Mouse (Mus musculus) frontal cortex, adult 2 months (tissue): ENCODE data around the gene Tmc6. TPM values are rescaled to one million over a fixed set of nuclear protein-coding genes. Genes with fewer than 3 reads are reported as not detected.

ENCODE experiments used
- DNase-seq, 2 experiments: peaks; one replicate each; pipeline ENCODE4 v3.0.0; 2022; ENCODE audit warnings: low spot score in 1 of 2; ENCODE audit errors: extremely low spot score in 1 of 2
- polyA plus RNA-seq: library from polyadenylated mRNA; depleted of rRNA; stranded (reverse); fragments of >200 nt; gene quantifications from 2 replicates; pipeline ENCODE4 v1.2.3, GENCODE M21; 2012

The Tmc6 gene
- polyA plus RNA-seq, 1 experiment, result 7.1 TPM

- DNase-seq, result no peak
Measured at GRCm38 (mm10) chr11:117761801-117762200, 20.2 kb downstream of the Tmc6 start.

GRCm38 (mm10) chr11:117760374-117761119 is 21.5 kb downstream of the Tmc6 start:
- peak in 1 of 2 experiments; percentile 48 for DNase-seq

GRCm38 (mm10) chr11:117759267-117759666 is 22.7 kb downstream of the Tmc6 start:
- DNase-seq, result no peak

GRCm38 (mm10) chr11:117755891-117756290 is 26.1 kb downstream of the Tmc6 start:
- DNase-seq, result no peak

DNA sequence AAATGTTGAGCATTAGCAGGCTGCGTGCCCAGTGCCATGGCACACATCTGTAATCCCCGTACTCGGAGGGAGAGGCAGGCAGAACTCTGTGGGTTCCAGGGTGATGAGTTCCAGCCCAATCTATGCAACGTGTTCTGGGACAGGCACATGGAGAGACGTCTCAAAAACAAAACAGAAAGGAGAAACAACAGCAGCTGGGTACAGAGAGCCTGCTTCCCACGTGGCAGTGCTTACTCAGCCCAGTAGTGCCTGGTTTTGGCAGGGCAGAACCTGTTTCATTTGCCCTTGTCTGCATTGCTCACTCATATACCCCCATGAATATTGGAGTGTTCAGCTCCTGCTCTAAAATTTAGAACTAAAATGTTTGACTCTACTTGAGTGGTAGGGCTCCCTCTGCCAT is 30.5 kb downstream of the Tmc6 start:
- DNase-seq, result no peak

- peak; percentile 68 to 83 for DNase-seq
Measured at GRCm38 (mm10) chr11:117749414-117749813, 32.6 kb downstream of the Tmc6 start.

DNA sequence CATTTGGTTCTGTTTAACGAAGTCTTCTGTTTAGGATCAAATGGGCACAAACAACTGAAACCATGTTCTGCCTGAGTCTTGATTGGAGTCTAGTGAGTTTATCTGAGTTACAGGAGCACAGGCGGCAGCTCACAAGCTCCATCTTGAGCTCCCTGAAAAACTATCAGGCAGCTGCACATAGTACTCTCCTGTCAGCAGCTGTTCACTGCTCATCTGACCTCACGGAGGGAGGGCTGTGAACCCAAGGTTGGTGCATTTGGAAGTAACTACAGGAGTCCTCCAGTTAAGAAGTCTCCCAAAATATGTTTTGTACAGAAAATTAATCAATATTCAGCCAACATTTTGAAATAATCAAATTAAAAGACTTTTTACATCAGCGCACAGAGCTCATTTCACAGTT is 33.4 kb downstream of the Tmc6 start:
- no peak for DNase-seq

DNA sequence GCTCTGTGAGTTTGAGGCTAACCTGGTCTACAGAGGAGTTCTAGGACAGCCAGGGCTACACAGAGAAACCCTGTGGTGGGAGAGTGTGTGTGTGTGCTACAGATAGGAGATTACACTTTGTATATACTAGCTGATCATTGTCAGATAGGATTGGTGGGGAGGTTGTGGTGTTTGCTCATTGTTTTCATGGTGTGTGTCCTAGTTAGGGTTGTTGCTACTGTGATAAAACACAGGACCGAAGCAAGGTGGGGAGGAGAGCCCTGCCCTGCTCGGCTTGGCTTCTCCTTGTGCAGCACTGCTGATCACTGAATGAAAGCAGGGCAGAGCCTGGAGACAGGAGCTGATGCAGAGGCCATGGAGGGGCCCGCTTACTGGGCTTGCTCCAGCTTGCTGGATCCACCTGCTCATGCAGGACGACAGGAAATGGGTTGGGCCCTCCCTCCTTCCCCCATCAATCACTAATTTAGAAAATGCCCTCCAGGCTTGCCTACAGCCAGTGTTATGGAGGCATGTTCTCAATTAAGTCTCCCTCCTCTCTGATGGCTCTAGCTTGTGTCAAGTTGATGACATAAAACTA is 38.5 kb downstream of the Tmc6 start:
- no peak for DNase-seq

DNA sequence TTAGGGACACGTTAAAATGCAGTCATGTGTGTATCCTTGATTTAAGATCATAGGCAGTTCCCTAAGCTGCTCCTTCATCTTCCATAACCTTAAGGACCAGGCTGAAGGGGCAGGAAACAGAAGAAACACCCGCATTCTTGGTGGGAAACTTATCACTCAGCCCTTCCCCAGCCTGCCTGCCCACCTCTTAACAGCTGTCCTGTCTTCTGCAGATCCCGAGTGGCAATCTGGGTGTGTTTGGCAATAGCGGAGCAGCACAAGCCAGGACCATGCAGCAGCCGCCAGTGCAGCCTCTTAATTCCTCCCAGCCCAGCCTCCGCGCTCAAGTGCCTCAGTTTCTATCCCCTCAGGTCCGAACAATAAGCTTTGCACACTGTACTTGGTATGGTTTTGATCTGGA is 39.3 kb downstream of the Tmc6 start:
- no peak for DNase-seq

- DNase-seq, result no peak
Measured at GRCm38 (mm10) chr11:117742243-117742642, 39.8 kb downstream of the Tmc6 start.

DNA sequence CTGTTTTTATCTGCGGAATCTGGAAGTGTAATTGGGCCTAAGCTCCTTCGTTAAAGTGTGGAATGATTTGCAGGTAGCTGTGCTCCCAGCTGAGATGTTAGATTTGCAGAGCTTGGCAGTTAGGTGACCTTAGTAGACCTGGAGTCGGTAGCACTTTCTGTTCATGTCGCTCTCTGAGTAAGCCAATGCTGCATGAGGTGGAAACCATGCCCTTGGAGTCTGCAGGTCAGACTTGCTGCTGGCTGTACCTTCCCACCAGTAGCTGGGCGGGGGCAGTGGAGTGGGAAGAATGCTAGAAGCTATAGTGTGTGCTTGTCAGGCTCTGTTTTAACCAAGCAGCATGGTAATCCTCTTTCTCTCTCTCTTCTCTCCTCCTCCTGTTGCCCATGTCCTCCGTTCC is 40.9 kb downstream of the Tmc6 start:
- DNase-seq, result no peak

GRCm38 (mm10) chr11:117738123-117738522 is 43.9 kb downstream of the Tmc6 start:
- no peak for DNase-seq

DNA sequence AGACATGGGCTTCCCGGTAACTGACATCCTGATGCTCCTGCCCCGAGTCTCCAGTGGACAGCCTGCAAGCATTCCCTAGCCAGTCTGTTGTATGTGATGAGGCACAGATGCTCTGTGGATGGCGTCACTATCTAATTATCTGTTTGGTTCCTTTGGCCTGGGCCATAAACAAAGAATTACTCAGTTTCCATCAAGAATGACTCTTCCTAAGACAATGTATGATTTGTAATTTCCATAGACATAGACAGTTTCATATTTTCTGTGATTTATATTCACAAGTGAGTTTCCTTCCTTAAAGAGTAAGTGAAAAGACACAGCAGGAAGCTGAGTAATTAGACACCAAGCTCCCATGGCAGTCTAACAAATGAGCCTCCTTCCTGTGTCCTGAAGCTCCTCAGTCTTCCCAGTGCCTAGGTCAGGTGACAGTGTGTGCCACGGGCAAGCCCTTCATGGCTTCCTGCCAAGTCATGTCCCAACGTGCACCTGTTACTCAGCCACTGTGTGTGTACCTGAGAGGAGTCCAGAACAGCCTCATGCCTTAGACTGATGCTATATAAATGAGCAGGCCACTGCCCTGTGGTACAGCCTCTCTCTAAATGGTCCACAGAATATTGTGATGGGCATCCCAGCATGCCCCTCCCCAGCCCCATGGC is 45.8 kb downstream of the Tmc6 start:
- no peak for DNase-seq

- no peak for DNase-seq
Measured at GRCm38 (mm10) chr11:117731470-117731869, 50.5 kb downstream of the Tmc6 start.

DNA sequence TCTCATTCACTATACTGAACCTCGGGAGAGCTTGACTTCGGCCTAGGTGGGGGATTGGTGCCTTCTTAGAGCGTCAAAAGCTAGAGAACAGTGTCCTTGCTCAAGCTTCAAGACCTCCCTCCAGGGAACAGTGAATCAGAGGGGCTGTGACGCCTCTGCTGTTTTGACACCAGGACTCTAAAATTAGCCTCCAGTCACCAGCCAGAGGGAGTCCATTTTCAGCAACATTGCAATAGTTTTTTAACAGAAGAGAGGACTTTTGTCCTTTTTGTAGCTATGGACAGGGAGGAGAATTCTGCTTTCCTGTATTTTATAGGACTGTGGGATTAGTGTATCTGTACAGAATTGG is 51.5 kb downstream of the Tmc6 start:
- DNase-seq, result peak; percentile 21 to 42

DNA sequence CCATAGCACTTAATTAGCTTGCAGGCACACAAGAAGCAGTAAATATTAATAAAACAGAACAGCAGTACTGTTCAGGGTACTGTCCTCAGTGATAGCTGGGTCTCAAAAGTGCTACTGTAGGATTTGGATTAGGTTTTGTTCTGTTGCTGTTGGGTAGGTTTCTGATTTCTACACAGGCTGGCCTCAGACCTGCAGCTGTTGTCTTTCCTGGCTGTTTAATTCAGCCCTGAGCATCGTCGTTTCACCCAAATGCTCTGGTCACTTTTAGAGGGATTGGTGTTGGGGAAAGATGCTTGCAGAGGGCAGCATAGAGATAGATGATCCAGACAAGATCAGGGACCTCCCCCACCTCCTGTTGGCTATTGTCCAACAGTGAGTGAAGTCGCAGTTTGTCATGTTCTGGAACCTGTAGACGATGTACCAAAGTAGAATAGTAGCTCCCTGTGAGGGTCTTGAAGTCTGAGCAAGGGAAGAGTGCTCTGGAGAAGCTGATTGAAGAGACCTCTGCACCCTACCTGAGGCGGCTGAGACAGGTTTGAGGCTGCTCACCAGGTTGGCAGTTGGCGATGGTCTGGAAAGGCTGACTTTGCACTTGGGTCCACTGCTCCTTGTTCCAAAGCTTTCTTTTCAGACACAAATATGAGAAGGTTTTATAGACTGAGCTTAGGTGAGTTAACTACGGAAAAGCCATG is 52.1 kb downstream of the Tmc6 start:
- DNase-seq, result no peak

DNA sequence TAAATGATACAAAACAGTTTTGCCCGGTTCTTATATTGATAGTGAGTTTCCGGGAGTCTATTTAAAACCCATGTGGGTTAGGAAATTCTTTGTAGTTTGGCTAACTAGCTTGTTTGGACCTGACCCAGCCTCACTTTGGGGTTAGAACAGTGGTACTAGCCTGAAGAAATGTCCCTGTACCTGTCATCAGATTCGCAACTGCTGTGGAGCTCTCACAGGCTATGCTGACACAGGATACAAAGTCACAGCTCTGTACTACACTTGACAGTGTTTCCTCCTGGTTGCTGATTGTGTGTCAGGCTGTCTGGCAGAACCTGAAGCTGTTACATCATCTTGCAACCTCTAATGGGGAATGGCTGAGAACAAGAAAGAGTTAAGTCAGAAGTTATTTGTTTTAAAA is 52.7 kb downstream of the Tmc6 start:
- DNase-seq, result no peak

- DNase-seq, result no peak
Measured at GRCm38 (mm10) chr11:117728841-117729240, 53.2 kb downstream of the Tmc6 start.

- no peak for DNase-seq
Measured at GRCm38 (mm10) chr11:117728245-117728644, 53.8 kb downstream of the Tmc6 start.

GRCm38 (mm10) chr11:117727031-117727430 is 55.0 kb downstream of the Tmc6 start:
- no peak for DNase-seq

DNA sequence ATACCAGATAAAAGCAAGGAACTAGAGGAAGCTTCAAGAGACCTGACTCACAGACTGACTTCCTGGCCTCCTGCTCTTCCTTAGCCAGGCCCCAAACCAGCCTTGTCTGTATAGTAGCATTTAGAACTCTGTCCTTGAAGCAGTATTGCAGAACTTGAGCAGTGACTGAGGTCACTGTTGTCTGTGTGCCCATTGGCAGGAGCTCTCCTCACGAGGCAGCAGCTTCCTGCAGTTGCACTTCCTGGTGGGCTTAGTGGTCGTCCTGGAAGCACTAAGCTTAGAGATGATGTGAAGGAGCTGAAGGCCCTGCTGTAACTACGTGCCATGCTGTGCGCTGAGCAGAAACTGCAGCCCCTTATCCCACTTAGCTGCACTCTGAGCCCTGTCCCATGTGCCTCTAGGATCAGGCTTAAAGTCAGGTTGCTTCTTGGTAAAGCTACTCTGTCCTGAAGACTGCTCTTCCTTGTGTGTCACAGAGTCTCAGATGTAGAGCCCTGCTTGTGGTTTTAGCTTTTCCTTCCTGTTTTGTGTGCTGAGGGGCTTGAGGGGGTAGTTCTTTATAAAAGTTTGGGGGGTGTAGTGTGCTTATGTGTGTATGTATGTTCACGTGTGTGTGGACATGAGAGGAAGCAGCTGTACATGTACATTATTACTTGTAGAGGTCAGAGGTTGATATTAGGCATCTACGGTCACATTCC is 57.2 kb downstream of the Tmc6 start:
- DNase-seq, result no peak
